Mouse (Mus musculus) heart, embryonic 15.5 days (tissue): ENCODE results near the gene Gm49673. TPM values are rescaled to one million over a fixed set of nuclear protein-coding genes. Genes with fewer than 3 reads are reported as not detected.

Source experiments
- polyA plus RNA-seq: library from polyadenylated mRNA; unstranded; fragments of >200 nt; fragmentation: Nextera tagmentation; extraction: Ambion mirVana; gene quantifications from 2 replicates; pipeline ENCODE4 v1.2.1, GENCODE M21; 2015

The Gm49673 gene
- polyA plus RNA-seq, 1 experiment from 2014 or later = 0.15 TPM

Other genes starting within 250 kb of the Gm49673 start
- gene Tagap, start 221.8 kb downstream of the Gm49673 start, polyA plus RNA-seq = 0.50 and 0.86 TPM in 2 replicates
- gene Rsph3a, start 202.2 kb downstream of the Gm49673 start, polyA plus RNA-seq = 59.0 and 59.8 TPM in 2 replicates
- gene Rnaset2a, start 309 bp upstream of the Gm49673 start, polyA plus RNA-seq = 33.0 and 34.1 TPM in 2 replicates
- 20.1 and 23.9 TPM in 2 replicates for gene Fgfr1op, start 17.7 kb upstream of the Gm49673 start, polyA plus RNA-seq
- 0.21 and 0.41 TPM in 2 replicates for gene Ccr6, start 88.3 kb upstream of the Gm49673 start, polyA plus RNA-seq
- gene Mpc1, start 135.1 kb upstream of the Gm49673 start, polyA plus RNA-seq = 244 and 297 TPM in 2 replicates
- 58.6 and 64.0 TPM in 2 replicates for gene Sft2d1, start 163.3 kb upstream of the Gm49673 start, polyA plus RNA-seq
- gene Prr18, start 189.7 kb upstream of the Gm49673 start, polyA plus RNA-seq = 0.13 and 0.47 TPM in 2 replicates
- gene T2, start 208.2 kb upstream of the Gm49673 start, polyA plus RNA-seq = 1.2 and 1.9 TPM in 2 replicates